16 mouse cellular contexts compared by ENCODE assay signal in genomic region chr15:99262702-99263101, GRCm38 (mm10). TPM values are rescaled to one million over a fixed set of nuclear protein-coding genes. Genes with fewer than 3 reads are reported as not detected.
"Had no signal": no experiment of that assay in that cellular context is flagged by ENCODE, and none has a peak within 500 bp of the region (broad histone marks: within the 10 kb centered on the region; RNA-seq: fewer than 3 reads in every experiment).

No protein-coding gene starts in this region.

- H3K27me3 ChIP-seq: limb, embryonic 13.5 days; neural tube, embryonic 13.5 days; stomach, embryonic 15.5 days had no signal

- H3K27ac ChIP-seq: limb, embryonic 13.5 days; liver, embryonic 14.5 days; neural tube, embryonic 13.5 days; stomach, embryonic 15.5 days had no signal

- H3K9me3 ChIP-seq: limb, embryonic 13.5 days; neural tube, embryonic 13.5 days; stomach, embryonic 15.5 days had no signal

- H3K9ac ChIP-seq: limb, embryonic 13.5 days; liver, embryonic 14.5 days; neural tube, embryonic 13.5 days; stomach, embryonic 15.5 days had no signal

- H3K36me3 ChIP-seq: limb, embryonic 13.5 days; neural tube, embryonic 13.5 days; stomach, embryonic 15.5 days had no signal

- H3K4me3 ChIP-seq: limb, embryonic 13.5 days; neural tube, embryonic 13.5 days; stomach, embryonic 15.5 days had no signal

- DNase-seq: kidney, adult 2 months; kidney, postnatal 36 days; layer of hippocampus, adult 9-11 months; layer of hippocampus, postnatal 36 days; lung, adult 2 months; lung, postnatal 36 days; midbrain, embryonic 14.5 days; right cerebral cortex, postnatal 14 days; thymus, adult 18-20 months; thymus, postnatal 14 days had no signal

- ATAC-seq: lung, postnatal 0 days had no signal

- H3K4me1 ChIP-seq: stomach, embryonic 15.5 days had no signal

- H3K4me2 ChIP-seq: limb, embryonic 13.5 days; neural tube, embryonic 13.5 days; stomach, embryonic 15.5 days had no signal

RNA-seq across cellular contexts. Expression of gene Fam186b, which starts 33.0 kb away (rescaled TPM):
- polyA plus RNA-seq: liver, adult 2 months; lung, adult 2 months; lung, postnatal 0 days had no signal

RNA-seq across cellular contexts. Expression of gene Kcnh3, which starts 38.0 kb away (rescaled TPM):
- polyA plus RNA-seq: liver, adult 2 months had no signal
